Mouse (Mus musculus): ENCODE data around the gene Eif3f.

The Eif3f gene

GRCm38 (mm10) chr7:108972273-108972672 is 38.1 kb downstream of the Eif3f start:
- DNase-seq = no peak

GRCm38 (mm10) chr7:108985934-108986708 is 51.9 kb downstream of the Eif3f start:
- DNase-seq = no peak

- no peak for DNase-seq
Measured at GRCm38 (mm10) chr7:108991207-108991606, 57.0 kb downstream of the Eif3f start.
